Mouse (Mus musculus): Measurements from ENCODE around the gene Npl.
"Not testable (repeated sequence)": the region's sequence is repeated elsewhere in the genome, so short reads cannot be mapped to it uniquely, and the experiment has no call there.

The Npl gene

DNA sequence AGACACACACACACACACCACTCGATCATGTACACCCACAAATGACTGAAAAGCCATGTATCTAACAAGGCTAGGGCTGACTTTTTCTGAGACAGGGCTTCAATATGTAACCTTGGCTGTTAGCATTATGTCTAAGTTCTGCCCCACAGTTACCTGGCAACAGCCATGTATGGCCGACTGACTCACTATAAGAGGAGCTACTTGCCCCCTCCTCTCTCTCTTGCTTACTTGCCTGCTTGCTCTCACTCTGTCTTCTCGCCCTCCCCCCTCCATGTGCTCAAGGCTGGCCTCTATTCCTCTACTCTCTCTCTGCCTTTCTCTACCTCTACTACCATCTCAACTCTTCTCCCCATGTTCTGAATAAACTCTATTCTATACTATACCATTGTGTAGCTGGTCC is 9.1 kb downstream of the Npl start:
- DNase-seq = no peak

DNA sequence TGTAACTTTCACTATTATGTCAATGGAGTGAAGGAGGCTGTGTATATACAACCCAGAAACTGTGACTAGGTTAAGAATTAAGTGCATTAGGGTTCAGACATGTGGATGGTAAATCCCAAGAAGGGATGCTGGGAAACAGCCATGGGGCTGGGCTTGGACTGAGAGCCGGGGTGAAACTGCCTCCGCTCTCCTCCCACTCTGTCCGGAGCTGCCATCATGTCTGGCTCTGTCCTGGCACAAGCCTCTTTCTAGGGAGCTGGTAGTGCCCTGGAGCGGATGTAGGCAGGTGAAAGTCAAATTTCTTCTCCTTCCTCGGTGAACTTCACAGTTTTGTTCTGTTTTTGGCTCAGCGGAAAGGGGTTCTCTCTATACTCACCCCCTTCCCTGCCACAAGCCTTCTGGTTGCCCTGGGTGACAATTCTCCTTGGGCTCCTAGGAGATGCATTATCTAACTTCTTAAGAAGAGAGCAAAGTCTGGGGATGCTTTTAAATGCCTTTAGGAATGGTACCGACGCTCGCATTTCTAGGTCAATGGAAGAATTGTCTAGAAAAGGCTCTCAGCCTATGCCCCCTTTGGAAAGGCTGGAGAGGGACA is 10.0 kb downstream of the Npl start:
- DNase-seq = no peak

DNA sequence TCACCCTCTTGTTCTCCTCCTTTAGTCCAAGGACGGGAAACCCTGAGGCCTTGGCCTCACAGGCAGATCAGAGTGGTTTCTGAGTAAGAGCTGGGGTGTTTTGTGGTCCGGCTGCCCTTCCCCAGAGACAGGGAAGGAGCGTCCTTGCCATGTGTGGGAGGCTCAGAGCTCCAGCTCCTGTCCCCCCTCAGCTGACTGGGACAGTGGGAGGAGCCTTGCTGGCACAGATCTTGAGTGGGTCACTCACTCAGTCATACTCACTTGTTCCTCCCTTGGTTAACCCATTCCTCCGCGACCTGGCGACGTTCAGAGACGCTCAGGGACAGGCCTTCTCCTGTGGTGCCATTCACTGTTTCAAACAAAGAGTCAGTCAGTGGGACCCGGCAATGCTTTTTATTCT is 14.2 kb downstream of the Npl start:
- peak; percentile 19 for DNase-seq

DNA sequence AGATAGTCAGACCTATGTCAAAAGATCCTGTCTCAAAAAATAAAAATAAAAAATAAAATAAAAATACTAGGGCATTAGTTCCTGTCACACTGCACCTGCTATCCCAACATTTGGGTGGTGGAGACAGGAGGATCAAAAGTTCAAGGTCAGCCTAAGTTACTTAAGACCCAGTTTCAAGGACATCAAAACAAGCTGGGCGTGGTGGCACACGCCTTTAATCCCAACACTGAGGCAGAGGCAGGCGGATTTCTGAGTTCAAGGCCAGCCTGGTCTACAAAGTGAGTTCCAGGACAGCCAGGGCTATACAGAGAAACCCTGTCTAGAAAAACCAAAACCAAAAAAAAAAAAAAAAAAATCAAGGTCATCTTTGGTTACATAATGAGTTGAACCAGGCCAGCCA is 16.9 kb downstream of the Npl start:
- not testable (repeated sequence) for DNase-seq

DNA sequence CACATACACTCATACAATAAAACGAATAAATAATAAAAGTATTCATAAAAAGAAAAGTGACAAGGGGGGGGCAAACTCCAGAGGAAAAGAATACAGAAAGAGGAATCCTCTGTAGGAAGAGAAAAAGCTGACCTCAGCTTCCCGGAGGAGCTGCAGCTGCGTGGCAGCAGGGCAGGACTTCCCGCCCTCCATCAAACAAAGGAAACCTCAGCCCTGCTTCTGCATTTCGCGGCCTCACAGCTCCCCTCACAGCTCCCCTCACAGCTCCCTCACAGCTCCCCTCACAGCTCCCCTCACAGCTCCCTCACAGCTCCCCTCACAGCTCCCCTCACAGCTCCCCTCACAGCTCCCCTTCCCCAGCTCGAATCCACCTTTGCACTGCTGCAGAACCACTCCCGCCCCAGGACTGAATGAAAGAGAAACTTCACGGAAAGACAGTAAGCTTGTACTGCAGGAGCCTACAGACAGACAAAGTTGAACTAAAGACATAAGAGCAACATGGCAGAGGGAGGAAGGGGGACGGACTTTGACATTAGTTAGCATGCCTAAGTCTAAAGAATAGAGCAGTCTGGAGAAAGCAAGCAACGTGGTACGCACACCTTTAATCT is 17.5 kb downstream of the Npl start:
- peak; percentile 23 for DNase-seq

DNA sequence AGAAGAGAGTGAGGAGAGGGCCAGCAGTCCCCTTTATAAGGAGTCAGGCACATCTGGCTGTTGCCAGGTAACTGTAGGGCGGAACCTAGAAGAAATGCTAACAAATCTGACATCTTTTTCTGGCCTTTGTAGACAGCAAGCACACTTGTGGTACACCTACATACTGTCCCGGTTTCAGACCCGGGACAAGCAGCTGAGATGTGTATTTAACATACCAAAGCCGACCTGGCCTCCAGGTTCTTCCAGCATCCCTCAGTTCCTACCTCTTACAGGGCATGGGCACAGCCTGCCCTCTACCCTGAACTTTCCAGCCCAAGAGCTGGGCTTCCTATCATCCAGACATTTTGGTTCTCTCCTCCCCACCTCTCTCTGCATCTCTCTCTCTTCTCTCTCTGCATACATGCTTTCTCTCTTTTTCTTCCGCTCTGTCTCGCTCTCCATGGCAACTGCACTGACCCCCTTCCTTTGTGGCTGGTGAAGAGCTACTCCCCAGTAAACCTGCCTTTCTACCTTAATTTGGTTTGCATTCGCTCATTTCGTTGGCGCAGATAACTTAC is 18.1 kb downstream of the Npl start:
- DNase-seq = no peak

DNA sequence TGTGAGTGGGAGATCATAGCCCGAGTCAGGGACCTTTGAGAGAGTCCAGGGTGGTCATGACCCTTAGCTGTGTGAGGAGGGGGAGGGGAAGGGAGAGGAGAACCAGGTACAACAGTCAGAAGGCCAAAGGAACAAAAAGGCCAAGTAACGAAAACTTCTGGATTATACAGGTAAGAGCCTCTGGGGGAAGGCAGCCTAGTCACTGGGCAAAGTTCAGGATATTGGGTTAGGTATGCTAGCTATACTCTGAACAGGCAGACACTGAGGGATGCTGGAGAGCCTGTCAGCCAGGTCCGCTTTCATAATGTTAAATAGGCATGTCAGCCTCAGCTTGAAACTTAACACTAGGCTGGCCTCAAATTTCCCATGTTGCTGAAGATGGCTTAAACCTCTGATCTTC is 27.7 kb downstream of the Npl start:
- DNase-seq = no peak

DNA sequence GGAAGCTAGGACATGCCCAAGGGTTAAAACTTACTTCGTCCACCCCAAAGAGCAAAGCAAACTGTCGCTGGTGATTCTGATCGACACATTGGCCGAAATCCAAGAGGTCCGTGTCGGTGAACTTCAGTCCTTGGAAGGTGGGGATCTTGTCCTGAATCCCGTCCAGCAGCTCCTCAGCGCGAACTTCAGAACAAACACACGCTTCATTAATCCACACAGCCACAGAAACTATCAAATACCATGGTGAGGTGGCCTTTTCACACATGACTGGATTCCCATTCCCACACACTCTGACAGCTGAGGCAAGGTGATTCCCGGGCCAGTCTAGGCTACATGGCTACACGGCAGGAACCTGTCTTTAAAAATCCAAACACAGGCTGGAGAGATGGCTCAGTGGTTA is 34.5 kb downstream of the Npl start:
- DNase-seq = no peak

DNA sequence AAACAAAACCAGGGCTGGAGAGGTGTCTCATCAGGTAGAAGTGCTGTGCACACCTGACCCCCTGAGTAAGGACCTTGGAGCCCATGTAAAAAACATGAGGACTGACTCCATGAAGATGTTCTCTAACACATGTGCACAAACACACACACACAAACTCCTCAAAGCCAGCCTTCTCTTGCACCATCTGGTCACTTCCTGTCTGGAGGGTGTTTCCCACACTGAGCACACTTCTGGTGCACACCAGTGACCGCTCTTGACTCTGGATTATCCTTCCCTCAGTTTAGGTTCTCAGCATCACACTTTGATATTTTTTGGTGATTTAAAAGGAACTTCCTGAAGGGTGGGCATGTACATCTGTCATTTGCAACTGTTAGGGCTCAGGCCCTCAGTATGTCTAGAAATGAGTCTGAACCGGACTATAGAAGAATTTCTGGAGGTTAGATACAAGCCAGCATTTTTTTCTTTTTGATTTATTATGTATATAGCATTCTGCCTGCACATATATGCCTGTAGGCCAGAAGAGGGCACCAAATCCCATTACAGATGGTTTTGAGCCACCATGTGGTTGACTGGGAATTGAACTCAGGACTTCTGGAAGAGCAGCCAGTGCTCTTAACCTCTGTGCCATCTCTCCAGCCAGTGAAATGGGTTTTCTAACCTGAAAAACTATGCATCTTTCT is 39.4 kb downstream of the Npl start:
- no peak for DNase-seq

DNA sequence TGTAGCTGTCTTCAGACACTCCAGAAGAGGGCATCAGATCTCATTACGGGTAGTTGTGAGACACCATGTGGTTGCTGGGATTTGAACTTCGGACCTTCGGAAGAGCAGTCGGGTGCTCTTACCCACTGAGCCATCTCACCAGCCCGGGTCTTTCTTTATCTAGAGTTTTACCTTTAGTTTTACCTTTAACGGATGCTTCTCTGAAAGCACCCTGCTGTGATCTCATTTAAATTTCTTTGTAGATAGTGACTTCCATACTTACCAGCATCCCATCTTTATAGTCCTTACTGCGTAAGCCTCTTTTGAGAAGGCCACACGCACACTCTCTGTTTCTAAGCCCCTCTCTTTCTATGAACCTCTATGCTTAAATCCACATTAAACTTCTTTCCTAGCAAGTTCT is 40.3 kb downstream of the Npl start:
- DNase-seq = not testable (repeated sequence)

DNA sequence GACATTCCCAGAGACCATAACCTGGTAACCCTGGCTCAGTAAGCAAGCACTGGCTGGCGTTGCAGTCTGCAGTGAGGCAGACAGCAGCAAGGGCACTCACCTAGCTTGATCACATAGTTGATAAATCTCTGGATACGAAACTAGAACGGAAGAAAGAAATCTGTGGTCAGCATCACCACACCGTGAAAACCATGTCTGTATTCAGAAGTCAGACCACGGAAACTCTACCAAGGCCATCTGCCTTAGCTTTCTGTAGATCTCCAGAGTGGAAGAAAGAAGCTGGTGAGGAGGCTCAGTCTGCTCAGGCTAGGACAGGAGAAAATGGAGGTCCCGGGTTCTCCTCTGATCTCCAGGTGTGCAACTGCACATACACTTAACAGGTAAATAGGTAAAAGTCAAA is 40.8 kb downstream of the Npl start:
- DNase-seq = no peak

DNA sequence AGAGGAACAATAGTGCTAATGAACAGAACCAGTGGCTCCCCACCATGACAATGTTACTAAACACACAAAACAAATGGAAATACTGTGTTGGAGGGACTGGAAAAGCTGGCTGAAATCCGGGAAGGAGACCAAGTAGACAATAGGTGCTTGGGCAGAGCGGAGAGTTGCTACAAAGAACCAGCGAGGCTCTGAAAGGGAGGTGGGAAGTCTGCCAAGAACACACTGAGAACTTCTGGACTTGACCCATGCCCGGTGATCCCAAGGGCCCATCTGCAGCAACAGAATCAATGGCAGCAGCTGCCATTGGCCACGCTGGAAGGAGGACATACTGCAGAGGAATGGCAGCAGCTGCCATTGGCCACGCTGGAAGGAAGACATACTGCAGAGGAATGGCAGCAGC is 43.6 kb downstream of the Npl start:
- DNase-seq = no peak

DNA sequence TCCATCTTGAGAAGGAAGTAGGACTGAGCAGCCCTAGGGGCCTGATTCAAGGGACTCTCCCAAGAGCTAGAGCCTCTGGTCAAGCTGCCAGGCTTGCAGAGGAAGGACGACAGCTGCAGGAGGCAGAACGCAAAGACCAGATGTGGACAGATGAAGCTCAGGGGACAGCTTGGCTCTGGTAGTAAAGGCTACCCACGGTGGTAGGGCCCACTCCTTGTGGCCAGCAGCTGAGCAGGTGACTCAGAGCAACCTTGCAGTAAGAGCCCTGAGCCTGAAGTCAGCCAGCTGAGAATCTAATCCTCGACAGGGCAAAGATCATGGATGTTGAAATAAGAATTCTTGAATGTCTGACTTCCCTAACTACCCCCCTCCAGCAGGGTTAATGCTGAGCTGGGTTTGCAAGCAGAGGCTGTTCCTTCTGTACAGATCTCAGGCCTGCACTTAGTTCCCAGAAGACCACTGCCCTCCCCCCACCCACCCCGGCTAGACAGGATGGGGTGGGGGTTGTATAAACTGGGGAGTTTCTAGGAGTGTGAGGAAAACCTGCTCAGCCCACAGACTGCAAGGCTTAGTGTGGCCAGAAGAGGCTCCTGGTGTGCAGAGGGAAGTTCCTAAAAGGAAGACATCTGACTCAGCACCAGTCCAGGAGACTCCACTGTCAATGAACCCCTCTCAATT is 48.1 kb downstream of the Npl start:
- DNase-seq = no peak

DNA sequence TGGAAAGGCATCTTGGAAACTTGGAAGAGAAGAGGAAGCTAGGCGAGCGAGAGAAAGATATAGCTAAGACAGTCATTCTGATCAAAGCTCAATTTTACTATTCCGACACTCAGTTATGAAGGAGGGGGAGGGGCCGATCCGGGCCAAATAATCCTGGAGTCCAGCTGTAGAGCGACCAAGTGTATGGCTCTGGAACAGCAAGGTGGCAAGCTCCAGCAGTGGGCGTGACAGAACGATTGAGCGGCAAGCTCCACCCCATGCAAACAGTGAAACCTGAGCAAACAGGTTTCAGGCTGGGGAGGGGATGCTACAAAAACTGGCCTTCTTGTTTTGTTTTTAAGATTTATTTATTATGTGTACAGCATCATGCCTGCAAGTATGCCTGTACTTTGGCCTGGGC is 49.8 kb downstream of the Npl start:
- DNase-seq = no peak

DNA sequence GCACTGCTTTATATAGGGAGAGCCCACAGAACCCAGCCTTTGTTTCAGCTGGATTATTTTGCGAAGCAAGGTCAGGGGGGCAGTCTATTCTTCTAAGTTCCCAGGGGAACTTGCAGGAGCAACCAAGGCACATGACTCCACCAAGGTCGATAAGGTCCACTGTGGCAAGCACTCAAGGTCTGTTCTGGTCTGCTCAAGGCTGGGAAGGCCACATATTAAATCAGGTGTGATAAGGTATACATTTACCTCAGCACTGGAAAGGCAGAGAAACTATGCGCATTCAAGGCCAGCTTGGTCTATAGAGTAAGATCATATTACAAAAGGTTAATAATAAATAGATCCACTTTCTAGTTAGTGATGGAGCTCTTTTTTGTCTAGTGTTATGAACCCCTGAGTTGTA is 53.8 kb downstream of the Npl start:
- no peak for DNase-seq

DNA sequence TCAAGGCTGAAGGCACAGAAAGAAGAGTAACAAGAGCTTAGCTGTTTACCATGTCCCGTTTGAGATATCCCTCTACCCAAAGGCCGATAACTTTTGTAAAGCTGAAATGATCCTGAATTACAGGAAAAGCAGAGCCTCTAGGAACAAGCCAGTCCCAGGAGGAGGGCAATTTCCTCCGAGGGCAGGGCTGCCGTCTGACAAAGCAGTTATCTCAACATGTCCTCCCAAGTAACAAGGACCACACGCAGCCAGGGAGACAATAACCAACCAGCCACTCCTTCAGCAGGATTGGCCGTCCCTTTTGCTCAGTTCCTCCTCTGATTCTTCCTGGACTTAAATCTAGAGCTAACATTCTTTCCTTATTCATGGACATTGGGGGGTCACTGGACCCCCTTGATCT is 55.9 kb downstream of the Npl start:
- no peak for DNase-seq

DNA sequence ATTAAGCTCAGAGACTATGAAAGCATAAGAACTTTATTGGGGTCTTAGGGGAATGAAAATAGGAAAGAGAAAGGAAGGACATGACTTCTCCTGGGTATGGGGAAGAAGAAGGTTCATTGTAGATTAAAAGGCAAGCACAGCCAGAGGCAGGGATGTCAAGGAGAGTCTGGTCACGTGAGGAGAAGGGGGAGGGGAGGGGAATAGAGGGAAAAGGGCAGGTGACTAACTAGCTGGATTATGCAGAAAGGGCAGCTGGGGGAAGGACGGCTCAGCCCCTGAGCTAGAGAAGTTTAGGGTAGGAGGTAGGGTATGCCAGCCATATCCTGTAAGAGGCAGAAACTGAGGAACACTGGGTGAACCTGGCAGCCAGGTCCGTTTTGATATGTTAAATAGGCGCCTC is 56.5 kb downstream of the Npl start:
- DNase-seq = no peak

DNA sequence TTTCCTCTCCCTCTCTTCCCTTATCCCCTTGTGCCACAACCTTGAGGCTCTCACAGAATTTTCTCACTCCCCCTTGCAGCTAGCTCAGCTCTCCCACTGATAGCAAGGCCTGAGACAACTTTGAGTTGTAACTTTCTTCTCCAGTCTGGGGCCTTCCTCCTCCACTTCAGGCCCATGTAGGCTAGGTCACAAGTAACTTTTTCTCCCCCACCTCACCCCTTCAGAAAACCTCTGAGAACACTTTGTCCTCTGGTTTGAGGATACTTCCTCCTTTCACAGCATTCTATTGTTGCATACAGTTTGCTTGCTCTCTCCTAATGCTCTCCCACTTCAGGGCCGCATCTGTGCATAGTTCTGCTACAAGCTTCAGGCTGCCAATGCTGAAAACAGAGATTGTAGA is 58.0 kb downstream of the Npl start:
- DNase-seq = no peak

DNA sequence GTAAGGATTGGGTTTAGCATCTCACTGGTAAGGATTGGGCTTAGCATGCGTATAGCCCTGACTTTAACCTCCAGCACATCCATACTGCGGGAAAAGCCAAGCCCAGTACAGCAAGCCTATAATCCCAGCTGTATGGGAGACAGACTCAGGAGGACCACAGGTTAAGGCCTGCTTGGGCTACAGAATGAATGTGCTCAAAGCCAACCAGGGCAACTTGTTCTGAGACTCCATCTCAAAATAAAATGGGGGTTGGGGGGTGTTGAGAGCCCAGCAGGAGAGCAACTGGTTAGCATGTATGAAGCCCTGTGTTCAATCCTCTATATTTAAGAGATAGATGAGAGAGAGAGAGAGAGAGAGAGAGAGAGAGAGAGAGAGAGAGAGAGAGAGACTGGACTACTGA is 58.5 kb downstream of the Npl start:
- DNase-seq = no peak

DNA sequence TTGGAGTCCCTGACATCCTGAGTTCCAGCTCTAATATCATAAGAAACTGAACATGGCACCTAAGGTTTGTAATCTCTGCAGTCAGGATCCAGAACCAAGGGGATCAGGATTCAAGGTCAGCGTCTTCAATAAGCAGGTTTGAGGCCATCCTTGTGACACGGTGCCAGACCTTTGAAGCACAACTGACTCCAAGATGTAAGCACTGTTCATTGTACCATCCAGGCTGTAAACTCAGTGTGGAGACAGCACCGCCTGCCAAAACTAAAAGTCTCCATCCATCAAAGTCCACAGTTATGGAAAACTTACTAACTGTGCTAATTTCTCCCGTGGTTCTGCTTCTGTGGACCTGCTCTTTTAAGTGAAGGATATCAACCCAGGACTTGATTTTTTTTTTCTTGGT is 59.9 kb downstream of the Npl start:
- DNase-seq = no peak

DNA sequence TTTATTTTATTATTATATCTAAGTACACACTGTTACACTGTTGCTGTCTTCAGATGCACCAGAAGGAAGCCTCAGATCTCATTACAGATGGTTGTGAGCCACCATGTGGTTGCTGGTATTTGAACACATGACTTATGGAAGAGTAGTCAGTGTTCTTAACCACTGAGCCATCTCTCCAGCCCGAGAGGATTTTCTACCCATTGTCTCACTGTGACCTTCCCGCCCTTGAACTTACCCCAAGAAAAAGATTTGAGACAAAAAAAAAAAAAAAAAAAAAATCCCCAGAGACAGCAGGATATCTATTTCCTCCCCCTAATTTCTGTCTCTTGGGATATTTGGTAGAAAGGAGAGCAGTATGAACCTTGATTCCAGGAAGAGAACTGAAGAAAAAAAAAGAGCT is 60.3 kb downstream of the Npl start:
- DNase-seq = no peak

DNA sequence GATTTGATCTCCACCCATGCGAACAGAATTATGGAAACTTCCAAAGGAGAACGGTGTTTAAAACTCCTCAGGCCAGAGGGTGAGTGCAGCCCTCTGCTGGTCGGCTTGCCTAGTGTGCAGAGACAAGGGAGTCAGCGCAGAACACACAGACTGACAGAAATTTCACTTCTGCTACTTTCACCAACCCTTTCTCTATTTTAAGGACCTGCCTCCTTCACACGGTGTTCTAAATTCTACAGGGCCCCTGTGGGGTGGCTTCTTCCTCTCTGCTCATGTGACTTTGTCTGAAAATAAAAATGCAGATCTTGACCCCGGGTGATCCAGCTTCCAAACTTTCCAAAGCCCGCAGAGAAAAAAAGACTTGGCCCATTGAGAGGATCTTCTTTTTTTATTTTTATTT is 60.7 kb downstream of the Npl start:
- peak; percentile 34 for DNase-seq

DNA sequence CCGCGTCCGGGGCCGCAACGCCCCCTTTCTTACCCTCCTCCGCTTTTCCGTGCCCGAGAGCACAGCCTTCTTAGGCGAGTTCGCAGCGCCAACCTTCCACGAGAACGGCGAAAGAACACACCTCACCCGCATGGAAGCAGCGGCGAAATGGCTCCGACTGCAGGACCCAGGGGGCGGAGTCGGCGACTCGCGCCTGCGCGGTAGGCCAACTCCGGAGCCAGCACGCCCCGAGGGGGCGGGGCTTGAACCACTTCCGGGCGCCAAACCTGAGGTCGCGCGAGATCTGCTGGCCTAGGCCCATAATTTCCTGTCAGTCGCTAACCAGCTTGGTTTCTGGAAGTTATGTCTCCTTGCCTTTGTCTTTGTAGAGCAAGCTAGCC is 62.4 kb downstream of the Npl start, which contains the start of gene Dhx9:
Gene Dhx9, minus strand, starts transcription at position 161 of the 380 bp plus-strand sequence.
- peak; percentile 98 for DNase-seq
